Mouse (Mus musculus) kidney, adult 2 months (tissue): ENCODE data around the gene Prkg1.

Experiments
- CTCF ChIP-seq: fragments of 200-500 bp; conservative IDR thresholded peaks from 2 replicates; pipeline ENCODE4 v1.5.1; 2011; ENCODE audit warnings: low read depth, mild to moderate bottlenecking, control low read depth, low read length, moderate library complexity, mixed read lengths; ENCODE audit not compliant: insufficient read depth, insufficient read length
- POLR2A ChIP-seq: fragments of 200-500 bp; IDR thresholded peaks from one replicate; pipeline ENCODE4 v1.6.1; 2011; ENCODE audit warnings: low read depth, low read length, control low read depth

- TF ChIP-seq POLR2A (no peak), CTCF (no peak)
Measured at GRCm38 (mm10) chr19:31170985-31171384, 593.8 kb downstream of the Prkg1 start.
